Mouse (Mus musculus): ENCODE data around the gene Vmn2r22. TPM values are rescaled to one million over a fixed set of nuclear protein-coding genes. Genes with fewer than 3 reads are reported as not detected.
"Not testable (repeated sequence)": the region's sequence is repeated elsewhere in the genome, so short reads cannot be mapped to it uniquely, and the experiment has no call there.

The Vmn2r22 gene
- not detected in 2 replicates for polyA plus RNA-seq (2012; rRNA removed)

GRCm38 (mm10) chr6:123650625-123651024 lies at the start of gene Vmn2r22:
TSS of gene Vmn2r22 (minus strand) at chr6:123650725.
- DNase-seq (ENCODE audit: low read depth) = not testable (repeated sequence)

- peak; percentile 31 for DNase-seq (ENCODE audit: low read depth)
- no peak for TF ChIP-seq POLR2A (IDR thresholded peaks at IDR 0.05; ENCODE audit: borderline replicate concordance, extremely low read depth, insufficient read depth, insufficient read length, poor library complexity, severe bottlenecking)
Measured at GRCm38 (mm10) chr6:123697213-123697612, 46.7 kb upstream of the Vmn2r22 start.

GRCm38 (mm10) chr6:123696639-123697038 lies 46.1 kb upstream of the Vmn2r22 start:
- DNase-seq (ENCODE audit: low read depth) = not testable (repeated sequence)

- peak; percentile 24 for DNase-seq (ENCODE audit: low read depth)
- TF ChIP-seq CTCF (IDR thresholded peaks at IDR 0.05; ENCODE audit: borderline replicate concordance, extremely low read depth, insufficient read depth, insufficient read length) (no peak; the same call in 1 of the 2 replicates), POLR2A (IDR thresholded peaks at IDR 0.05; ENCODE audit: borderline replicate concordance, extremely low read depth, insufficient read depth, insufficient read length, poor library complexity, severe bottlenecking) (no peak)
Measured at GRCm38 (mm10) chr6:123657040-123657439, 6.5 kb upstream of the Vmn2r22 start.

- not testable (repeated sequence) for DNase-seq (ENCODE audit: low read depth)
Measured at GRCm38 (mm10) chr6:123639394-123639793, 11.1 kb downstream of the Vmn2r22 start.

GRCm38 (mm10) chr6:123623784-123624183 lies 26.7 kb downstream of the Vmn2r22 start:
- DNase-seq (ENCODE audit: low read depth) = not testable (repeated sequence)

GRCm38 (mm10) chr6:123588368-123588767 lies 62.2 kb downstream of the Vmn2r22 start:
- DNase-seq (ENCODE audit: low read depth) = not testable (repeated sequence)

GRCm38 (mm10) chr6:123587796-123588328 lies 62.7 kb downstream of the Vmn2r22 start:
- not testable (repeated sequence) for DNase-seq (ENCODE audit: low read depth)

- not testable (repeated sequence) for DNase-seq (ENCODE audit: low read depth)
Measured at GRCm38 (mm10) chr6:123583988-123584387, 66.5 kb downstream of the Vmn2r22 start.

- DNase-seq (ENCODE audit: low read depth) = not testable (repeated sequence)
Measured at GRCm38 (mm10) chr6:123574698-123575097, 75.8 kb downstream of the Vmn2r22 start.

Other genes with a start within 250 kb of the Vmn2r22 start
- gene Vmn2r20, start 232.6 kb downstream of the Vmn2r22 start, polyA plus RNA-seq (2012; rRNA removed) = not detected in 2 replicates
- not detected in 2 replicates for gene Vmn2r21, start 117.3 kb downstream of the Vmn2r22 start, polyA plus RNA-seq (2012; rRNA removed)
- gene Vmn2r23, start 51.9 kb upstream of the Vmn2r22 start, polyA plus RNA-seq (2012; rRNA removed) = not detected in 2 replicates
- gene Vmn2r24, start 128.2 kb upstream of the Vmn2r22 start, polyA plus RNA-seq (2012; rRNA removed) = not detected in 2 replicates
- gene Vmn2r25, start 202.7 kb upstream of the Vmn2r22 start, polyA plus RNA-seq (2012; rRNA removed) = not detected in 2 replicates

Measured in brain, embryonic 14.5 days (tissue).